Mouse (Mus musculus) hindbrain, embryonic 16.5 days (tissue): ENCODE measurements around the gene Rpn1. TPM values are rescaled to one million over a fixed set of nuclear protein-coding genes. Genes with fewer than 3 reads are reported as not detected.

Source experiments
- ATAC-seq: fragments of 200-750 bp; cut with Nextera tagmentation; 2 replicates; pipeline ENCODE4 v1.8.0; 2017; ENCODE audit warnings: moderate TSS enrichment, moderate library complexity
- H3K27ac ChIP-seq: fragments of 300-500 bp; sonication (generic); 2 replicates; pipeline ENCODE4 v1.5.1; 2014; ENCODE audit warnings: low read depth, mild to moderate bottlenecking, control low read depth, low read length, moderate library complexity
- H3K27me3 ChIP-seq: fragments of 300-500 bp; sonication (generic); replicated peaks from 2 replicates; pipeline ENCODE4 v1.6.1; 2014; ENCODE audit warnings: low read length; ENCODE audit not compliant: control insufficient read depth, insufficient read depth
- H3K36me3 ChIP-seq: fragments of 300-500 bp; sonication (generic); 2 replicates; pipeline ENCODE4 v1.6.1; 2014; ENCODE audit warnings: mild to moderate bottlenecking, low read length, moderate library complexity, mixed read lengths; ENCODE audit not compliant: control insufficient read depth, insufficient read depth
- H3K4me1 ChIP-seq: fragments of 300-500 bp; sonication (generic); 2 replicates; pipeline ENCODE4 v1.6.1; 2014; ENCODE audit warnings: low read depth, low read length; ENCODE audit not compliant: control insufficient read depth, insufficient read depth
- H3K4me2 ChIP-seq: fragments of 300-500 bp; sonication (generic); 2 replicates; pipeline ENCODE4 v1.6.1; 2014; ENCODE audit warnings: mild to moderate bottlenecking, low read length, control low read depth, moderate library complexity
- H3K4me3 ChIP-seq: fragments of 300-500 bp; sonication (generic); 2 replicates; pipeline ENCODE4 v1.5.1; 2014; ENCODE audit warnings: mild to moderate bottlenecking, low read length, control low read depth, moderate library complexity
- H3K9ac ChIP-seq: fragments of 300-500 bp; sonication (generic); 2 replicates; pipeline ENCODE4 v1.6.1; 2014; ENCODE audit warnings: low read depth, mild to moderate bottlenecking, control low read depth, low read length, moderate library complexity
- H3K9me3 ChIP-seq: fragments of 300-500 bp; sonication (generic); 2 replicates; pipeline ENCODE4 v1.6.1; 2014; ENCODE audit warnings: mild to moderate bottlenecking, low read length, moderate library complexity; ENCODE audit not compliant: control insufficient read depth
- WGBS: fragments of 180-500 bp; shearing (Covaris S2); extraction: QIAGEN DNeasy Blood & Tissue Kit; methylation state at CpG from one replicate; pipeline ENCODE4 v1.1.7; 2014; 5-methylcytosine and 5-hydroxymethylcytosine counted together
- polyA plus RNA-seq: library from polyadenylated mRNA; unstranded; fragments of >200 nt; fragmentation: Nextera tagmentation; extraction: Ambion mirVana; gene quantifications from 2 replicates; pipeline ENCODE4 v1.2.1, GENCODE M21; 2015

Rpn1 gene
- 325 and 351 TPM in 2 replicates for polyA plus RNA-seq

DNA sequence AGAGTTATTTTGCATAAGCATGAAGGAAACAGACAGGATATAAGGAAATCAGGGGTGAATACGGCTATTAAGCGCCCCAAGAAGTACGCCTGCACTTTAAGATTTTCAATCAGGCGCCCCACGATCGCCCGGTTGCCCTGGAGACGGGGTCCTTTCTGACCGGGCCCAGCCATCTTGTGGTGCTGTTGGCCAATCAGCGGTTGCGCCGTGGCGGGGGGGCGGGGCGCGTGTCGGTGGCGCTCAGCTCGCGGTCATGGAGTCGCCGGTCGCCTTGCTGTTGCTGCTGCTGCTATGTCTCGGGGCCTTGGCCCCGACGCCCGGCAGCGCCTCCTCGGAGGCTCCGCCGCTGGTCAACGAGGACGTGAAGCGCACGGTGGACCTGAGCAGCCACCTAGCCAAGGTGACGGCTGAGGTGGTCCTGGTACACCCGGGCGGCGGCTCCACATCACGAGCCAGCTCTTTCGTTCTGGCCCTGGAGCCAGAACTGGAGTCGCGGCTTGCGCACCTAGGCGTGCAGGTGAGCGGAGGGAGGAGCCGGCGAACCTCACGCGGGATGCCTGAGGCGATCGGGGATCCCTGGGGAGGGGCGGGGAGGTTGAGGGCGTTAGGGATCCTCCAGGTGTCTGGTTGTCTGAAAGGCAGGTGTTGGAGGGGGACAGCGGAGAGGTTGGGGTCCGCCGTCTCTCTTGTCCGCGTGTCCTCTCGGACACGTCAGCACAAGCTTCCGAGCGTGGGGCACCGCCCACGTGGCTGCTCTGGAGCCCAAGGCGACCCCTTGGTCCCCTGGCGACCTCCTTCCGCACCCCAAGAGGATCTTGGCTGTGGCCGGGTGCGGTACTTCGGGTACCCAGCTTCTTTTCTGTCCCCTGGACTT lies at the start of gene Rpn1:
Rpn1 (plus strand) TSS at position 205 of the 874 bp plus-strand sequence.
- WGBS, result under 1% methylated on average over 60 of the region's 71 CpGs
- H3K9me3 ChIP-seq, result no peaks in the 10 kb centered on the region
- no peaks in the 10 kb centered on the region for H3K27me3 ChIP-seq
- H3K4me2 ChIP-seq, result peak within 1 kb of the TSS; percentile 79
- H3K4me1 ChIP-seq, result peaks cover 24% of the 10 kb centered on the region
- peak within 1 kb of the TSS; percentile 98 for H3K9ac ChIP-seq
- peak within 1 kb of the TSS; percentile 87 for H3K27ac ChIP-seq
- no peaks in the 10 kb centered on the region for H3K36me3 ChIP-seq
- peak within 1 kb of the TSS; percentile 100 for H3K4me3 ChIP-seq
- peak; percentile 97 for ATAC-seq

GRCm38 (mm10) chr6:88037471-88038045 lies 46.7 kb upstream of the Rpn1 start:
- no peaks in the 10 kb centered on the region for H3K9me3 ChIP-seq
- H3K9ac ChIP-seq, result no peak overlapping the region
- H3K4me1 ChIP-seq, result peaks cover 17% of the 10 kb centered on the region
- no peak overlapping the region for H3K4me2 ChIP-seq
- H3K36me3 ChIP-seq, result 0 out of 2 replicates have a peak, but pooled peaks cover 2% of the 10 kb centered on the region
- no peak for ATAC-seq
- H3K4me3 ChIP-seq, result no peak overlapping the region
- 66% methylated on average over 4 of the region's 4 CpGs for WGBS
- no peaks in the 10 kb centered on the region for H3K27me3 ChIP-seq
- H3K27ac ChIP-seq, result no peak overlapping the region

DNA sequence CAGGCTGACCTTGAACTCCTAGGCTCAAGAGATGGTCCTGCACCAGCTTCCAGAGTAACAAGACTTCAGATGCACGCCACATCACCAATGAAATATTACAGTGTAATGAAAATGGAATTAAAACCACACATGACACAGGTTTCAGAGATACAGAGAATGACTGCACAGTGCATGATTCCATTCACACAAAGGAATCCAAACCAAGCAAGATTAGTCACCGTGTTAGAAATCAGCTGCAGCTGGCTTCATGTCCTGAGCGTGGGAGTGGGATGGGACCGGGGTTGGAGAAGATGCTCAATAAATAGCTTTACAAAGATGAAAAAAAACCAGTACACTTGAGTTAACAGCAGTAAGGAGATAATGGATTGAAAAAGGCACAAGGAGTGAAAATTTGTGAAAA lies 44.9 kb upstream of the Rpn1 start:
- peaks cover 33% of the 10 kb centered on the region for H3K4me1 ChIP-seq
- WGBS, result 96% methylated on average over 4 of the region's 4 CpGs
- no peak overlapping the region for H3K27ac ChIP-seq
- H3K9me3 ChIP-seq, result no peaks in the 10 kb centered on the region
- no peak overlapping the region for H3K4me2 ChIP-seq
- H3K4me3 ChIP-seq, result no peak overlapping the region
- no peaks in the 10 kb centered on the region for H3K27me3 ChIP-seq
- ATAC-seq, result no peak
- 0 out of 2 replicates have a peak, but pooled peaks cover 2% of the 10 kb centered on the region for H3K36me3 ChIP-seq
- H3K9ac ChIP-seq, result no peak overlapping the region

DNA sequence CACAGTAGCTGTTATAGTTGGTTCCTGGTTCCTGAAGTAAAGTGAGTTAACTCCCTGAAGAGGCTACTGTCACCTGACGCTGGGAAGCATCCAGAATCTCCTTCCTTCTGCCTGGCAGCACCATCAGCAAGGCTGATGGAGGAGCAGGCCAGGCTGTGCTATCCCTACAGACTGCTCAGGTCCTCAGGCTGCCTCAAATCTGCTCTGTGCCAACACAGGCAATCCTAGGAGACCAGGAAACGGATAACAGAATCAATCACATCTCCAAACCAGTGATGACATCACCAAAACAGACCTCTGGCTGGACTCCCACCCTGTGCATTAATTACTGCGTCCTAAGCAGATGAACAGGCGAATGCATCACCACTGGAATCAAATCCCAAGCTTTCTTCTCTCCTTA lies 43.1 kb upstream of the Rpn1 start:
- Histone ChIP-seq H3K27ac (no peak overlapping the region), H3K36me3 (0 out of 2 replicates have a peak, but pooled peaks cover 2% of the 10 kb centered on the region), H3K27me3 (no peaks in the 10 kb centered on the region), H3K9ac (no peak overlapping the region), H3K9me3 (no peaks in the 10 kb centered on the region), H3K4me2 (no peak overlapping the region), H3K4me3 (no peak overlapping the region), H3K4me1 (peaks cover 33% of the 10 kb centered on the region)
- WGBS, result 68% methylated on average over 4 of the region's 4 CpGs
- ATAC-seq, result no peak

GRCm38 (mm10) chr6:88042336-88042735 lies 41.9 kb upstream of the Rpn1 start:
- no peak overlapping the region for H3K9ac ChIP-seq
- no peaks in the 10 kb centered on the region for H3K9me3 ChIP-seq
- no peak overlapping the region for H3K4me2 ChIP-seq

DNA sequence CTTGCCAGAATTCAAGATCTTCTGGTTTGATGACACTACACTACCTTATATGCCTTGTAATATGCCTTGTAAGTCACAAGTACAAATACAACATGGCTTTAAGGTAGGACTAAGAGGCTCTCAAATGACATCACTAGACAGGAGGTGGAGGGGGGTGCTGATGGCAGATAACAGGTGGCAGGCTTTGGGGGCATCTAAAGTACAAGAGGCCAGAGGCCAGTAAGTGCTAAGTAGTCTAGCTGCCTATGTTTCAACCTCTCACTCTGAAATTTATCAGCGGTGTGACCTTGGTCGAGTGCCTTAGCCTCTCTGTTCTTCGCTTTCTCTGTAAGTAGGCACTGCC lies 40.1 kb upstream of the Rpn1 start:
- H3K27me3 ChIP-seq, result peaks cover 2% of the 10 kb centered on the region; the same call in 1 of the 2 replicates
- H3K27ac ChIP-seq, result peak overlapping the region; percentile 88
- H3K4me1 ChIP-seq, result peaks cover 29% of the 10 kb centered on the region
- peak overlapping the region; percentile 97 for H3K9ac ChIP-seq
- no peak for ATAC-seq
- no peaks in the 10 kb centered on the region for H3K9me3 ChIP-seq
- H3K4me3 ChIP-seq, result peak overlapping the region; percentile 81
- WGBS, result 6% methylated on average over 3 of the region's 3 CpGs
- H3K36me3 ChIP-seq, result no peaks in the 10 kb centered on the region
- peak overlapping the region; percentile 63 for H3K4me2 ChIP-seq

More at GRCm38 (mm10) chr6:88042336-88042735, 41.9 kb upstream of the Rpn1 start:
- H3K4me3 ChIP-seq, result no peak overlapping the region
- peaks cover 33% of the 10 kb centered on the region for H3K4me1 ChIP-seq
- H3K27me3 ChIP-seq, result peaks cover 2% of the 10 kb centered on the region; the same call in 1 of the 2 replicates
- H3K36me3 ChIP-seq, result no peaks in the 10 kb centered on the region
- whole genome bisulfite sequencing, result 91% methylated on average over 3 of the region's 3 CpGs
- no peak for ATAC-seq
- H3K27ac ChIP-seq, result no peak overlapping the region

DNA sequence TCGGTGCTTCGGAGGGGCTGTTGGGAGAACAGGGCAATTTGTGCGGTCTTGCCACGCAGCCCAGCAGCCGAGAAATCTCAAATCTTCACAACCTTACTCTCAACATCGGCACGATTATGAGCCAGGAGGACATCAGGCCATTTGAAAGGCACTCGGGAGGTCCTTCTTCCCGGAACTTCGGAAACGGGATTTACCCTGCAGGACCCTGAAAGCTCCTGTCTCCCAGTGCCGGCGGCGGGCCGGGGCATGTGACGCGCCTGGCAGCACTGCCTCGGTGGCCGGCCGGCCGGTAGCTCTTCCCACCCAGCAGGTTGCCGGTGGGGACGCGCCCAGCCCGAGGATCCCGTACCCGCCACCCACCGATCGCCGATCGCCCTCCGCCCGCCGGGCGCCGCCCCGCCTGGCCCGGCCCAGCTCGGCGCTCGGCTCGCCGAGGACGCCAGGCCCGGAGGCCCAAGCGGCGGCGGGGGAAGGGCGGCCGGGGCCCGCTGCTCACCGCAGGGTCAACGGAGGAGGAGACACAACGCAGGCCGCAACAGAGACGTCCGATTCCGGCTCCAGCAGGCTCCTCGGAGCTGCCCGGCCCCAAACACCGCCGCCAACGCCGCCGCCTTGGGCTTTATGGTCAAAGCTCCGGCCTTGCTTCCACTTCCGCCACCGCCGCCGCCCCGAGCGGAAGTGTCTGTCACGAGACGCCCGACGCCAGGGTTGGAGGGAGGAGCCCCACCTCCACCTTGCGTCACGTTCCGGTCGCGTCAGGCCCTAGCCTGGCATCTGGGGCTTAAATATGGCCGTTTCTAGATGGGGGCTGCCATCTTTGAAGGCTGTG lies 39.5 kb upstream of the Rpn1 start, which contains the start of gene Rab7:
Rab7 (minus strand) TSS at position 694 of the 829 bp plus-strand sequence.
- Histone ChIP-seq H3K4me2 (peak within 1 kb of the TSS; percentile 63), H3K4me3 (peak within 1 kb of the TSS; percentile 81), H3K27ac (peak within 1 kb of the TSS; percentile 88), H3K4me1 (peaks cover 29% of the 10 kb centered on the region), H3K36me3 (no peaks in the 10 kb centered on the region), H3K9ac (peak within 1 kb of the TSS; percentile 97), H3K9me3 (no peaks in the 10 kb centered on the region), H3K27me3 (peaks cover 2% of the 10 kb centered on the region; the same call in 1 of the 2 replicates)
- ATAC-seq, result peak; percentile 99
- under 1% methylated on average over 81 of the region's 82 CpGs for WGBS

DNA sequence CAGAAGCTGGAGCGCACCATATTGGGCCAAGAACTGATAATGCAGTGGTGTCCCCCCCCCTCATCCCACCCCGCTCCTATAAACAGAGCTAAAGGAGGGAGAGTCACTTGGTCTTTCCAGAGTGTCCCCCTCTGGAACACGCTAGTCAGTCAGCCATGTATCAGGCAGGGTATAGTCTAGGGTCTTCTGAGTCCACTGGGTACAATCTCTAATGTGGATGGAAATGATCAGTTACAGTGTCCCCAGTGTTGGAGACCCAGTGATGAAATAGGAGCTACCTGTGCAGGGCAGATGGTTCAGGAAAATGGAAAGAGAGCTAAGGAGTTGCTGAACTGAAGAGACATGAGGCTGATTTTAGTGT lies 38.9 kb upstream of the Rpn1 start:
- no peaks in the 10 kb centered on the region for H3K9me3 ChIP-seq
- no peak for ATAC-seq

More for the DNA sequence above, 38.9 kb upstream of the Rpn1 start:
- H3K4me3 ChIP-seq, result peak overlapping the region; percentile 81
- H3K27me3 ChIP-seq, result peaks cover 2% of the 10 kb centered on the region; the same call in 1 of the 2 replicates
- H3K36me3 ChIP-seq, result no peaks in the 10 kb centered on the region
- peak overlapping the region; percentile 46 for H3K27ac ChIP-seq
- H3K4me2 ChIP-seq, result peak overlapping the region; percentile 46
- 36% methylated on average over 3 of the region's 3 CpGs for WGBS
- H3K4me1 ChIP-seq, result peaks cover 29% of the 10 kb centered on the region
- no peak overlapping the region; the same call in 1 of the 2 replicates for H3K9ac ChIP-seq
